Mouse (Mus musculus) kidney, postnatal 10 days (tissue): ENCODE measurements at regions not wholly inside any gene's neighbourhood (a gene's known extent, or its start where the extent isn't known, plus 50 kb on each side); places are given as distances from the start of the nearest gene placed in this dataset.

Experiments used
- DNase-seq: peaks from one replicate; pipeline ENCODE4 v3.0.0; 2021; ENCODE audit warnings: mixed read lengths

DNA sequence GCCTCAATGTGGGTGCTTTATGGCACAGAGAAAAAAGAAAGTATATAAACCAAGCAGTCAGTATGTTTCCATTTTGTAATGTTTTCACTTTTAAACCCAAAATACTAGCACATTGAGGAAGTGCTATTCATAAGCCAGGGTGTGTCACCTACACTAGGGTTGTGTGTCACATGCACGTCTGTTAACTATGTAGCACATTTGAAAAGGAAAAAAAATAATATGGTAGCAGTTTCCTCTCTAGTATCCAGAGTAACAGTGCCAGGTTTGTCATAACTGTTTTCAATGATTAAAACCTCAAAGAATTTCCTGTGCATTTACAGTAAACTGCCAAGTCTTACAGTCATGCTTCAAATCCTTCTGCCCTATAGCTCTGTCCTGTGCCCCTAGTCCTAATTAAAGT is 424.8 kb downstream of the Tmem161b start:
- DNase-seq: no peak

DNA sequence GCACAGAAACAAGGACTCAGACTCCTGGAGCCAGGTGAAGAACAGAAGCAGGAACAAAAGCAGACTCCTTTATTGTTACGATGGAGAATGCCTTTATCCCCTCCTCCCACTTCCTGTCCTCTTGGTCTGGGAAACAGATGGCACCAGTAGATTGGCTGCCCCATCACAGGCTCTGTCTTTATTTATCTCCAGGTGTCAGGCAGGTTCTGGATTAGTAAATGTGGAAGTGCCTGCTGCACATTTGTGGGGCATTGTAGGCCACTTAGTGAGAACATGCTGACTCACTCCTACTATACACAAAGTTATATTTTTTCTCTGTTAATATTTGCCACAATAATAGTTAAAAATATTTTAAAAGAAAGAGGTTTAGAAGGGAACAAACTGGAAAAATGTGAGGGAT is 426.0 kb downstream of the Tmem161b start:
- DNase-seq: no peak

DNA sequence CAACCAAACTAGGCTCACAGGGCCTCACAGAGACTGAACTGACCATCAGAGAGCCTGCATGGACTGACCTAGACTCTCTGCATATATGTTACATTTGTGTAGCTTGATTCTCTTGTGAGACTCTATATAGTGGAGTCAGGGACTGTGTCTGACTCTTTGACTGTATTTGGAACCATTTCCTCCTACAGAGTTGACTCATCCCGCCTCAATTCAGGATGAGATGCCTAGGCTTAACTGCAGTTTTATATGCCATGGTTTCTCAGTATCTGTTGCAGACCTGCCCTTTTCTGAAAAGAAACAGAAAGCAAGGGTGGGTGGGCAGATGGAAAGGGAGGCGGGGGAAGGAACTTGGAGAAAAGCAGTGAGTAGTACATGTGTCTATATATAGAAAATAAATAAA is 441.9 kb downstream of the Tmem161b start:
- DNase-seq: no peak

DNA sequence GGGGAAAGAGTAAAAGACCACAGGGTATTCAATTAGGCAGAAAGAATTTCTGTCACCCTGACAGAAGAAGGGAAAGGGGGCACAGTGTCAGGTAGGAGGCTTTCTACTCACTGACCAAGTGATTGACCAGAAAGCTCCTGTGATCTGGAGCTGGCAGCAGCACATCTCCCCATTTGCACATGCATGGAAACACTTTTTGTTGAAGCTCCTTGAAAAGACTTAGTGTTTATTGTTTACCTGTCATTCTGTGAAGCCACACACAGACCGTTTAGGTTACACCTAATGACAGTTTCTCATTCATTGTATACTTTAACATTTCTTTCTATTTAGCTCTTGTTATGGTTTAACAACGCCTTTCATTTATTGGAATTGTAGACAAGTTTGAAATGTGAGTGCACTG is 458.9 kb downstream of the Tmem161b start:
- DNase-seq: no peak

DNA sequence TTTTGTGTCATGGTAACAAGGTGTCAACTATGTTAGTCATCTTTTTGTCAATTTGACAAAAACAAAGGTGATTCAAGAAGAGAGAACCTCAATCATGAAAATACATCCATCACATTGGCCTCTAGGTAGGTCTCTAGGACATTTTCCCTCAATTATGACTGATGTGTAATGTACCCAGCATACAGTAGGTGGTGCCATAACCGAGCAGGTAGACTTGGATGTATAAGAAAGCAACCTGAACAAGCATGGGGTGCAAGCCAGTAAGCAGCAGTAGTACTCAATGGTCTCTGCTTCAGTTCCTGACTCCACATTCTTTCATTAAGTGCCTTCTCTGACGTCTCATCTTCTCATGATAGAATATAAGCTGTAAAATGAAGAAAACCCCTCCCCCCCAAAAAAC is 463.8 kb downstream of the Tmem161b start:
- no peak for DNase-seq

DNA sequence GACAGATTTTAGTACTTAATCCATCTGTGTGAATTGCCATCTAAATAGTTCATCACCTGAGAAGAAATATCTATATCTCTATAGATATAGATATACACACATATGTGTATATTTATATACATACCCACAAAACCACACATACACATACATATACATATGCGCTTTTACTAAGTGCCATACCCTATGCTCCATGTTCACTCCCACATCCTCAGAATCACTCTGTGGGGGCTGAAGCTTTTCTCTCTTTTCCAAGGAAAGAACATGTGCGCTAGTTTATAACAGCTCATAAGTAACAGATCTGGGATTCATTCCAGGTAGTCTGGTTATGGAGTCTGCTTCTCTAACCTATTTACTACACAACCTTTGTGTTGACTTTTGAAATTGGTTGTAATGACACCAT is 471.4 kb downstream of the Tmem161b start:
- no peak for DNase-seq

DNA sequence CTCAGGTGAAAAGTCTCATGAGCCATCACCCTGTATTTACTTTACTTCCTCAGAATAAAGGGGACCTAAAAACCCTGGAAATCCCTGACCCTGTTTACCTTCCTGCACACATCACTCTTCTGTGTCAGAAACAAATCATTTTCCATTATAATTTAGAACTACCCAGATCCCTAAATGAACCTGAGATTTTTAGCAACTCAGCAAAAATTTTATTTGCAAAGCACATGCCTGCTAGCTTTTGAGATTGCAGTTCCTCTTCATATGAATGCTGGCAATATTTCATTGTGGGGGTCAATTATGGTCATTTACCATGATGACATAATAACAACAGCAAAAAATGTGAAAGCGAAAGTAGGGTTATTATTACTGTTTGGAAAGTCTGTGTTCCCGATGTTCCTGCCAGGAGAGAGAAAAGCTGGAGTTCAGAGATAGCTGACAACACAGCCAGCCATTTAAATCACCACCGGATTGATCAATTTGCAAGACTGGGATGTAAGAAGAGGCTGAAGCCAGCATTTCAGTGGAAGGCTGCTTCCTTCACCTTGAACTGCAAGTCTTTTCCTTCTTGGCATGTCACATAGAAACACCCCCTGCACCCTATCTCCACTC is 476.5 kb downstream of the Tmem161b start:
- no peak for DNase-seq

DNA sequence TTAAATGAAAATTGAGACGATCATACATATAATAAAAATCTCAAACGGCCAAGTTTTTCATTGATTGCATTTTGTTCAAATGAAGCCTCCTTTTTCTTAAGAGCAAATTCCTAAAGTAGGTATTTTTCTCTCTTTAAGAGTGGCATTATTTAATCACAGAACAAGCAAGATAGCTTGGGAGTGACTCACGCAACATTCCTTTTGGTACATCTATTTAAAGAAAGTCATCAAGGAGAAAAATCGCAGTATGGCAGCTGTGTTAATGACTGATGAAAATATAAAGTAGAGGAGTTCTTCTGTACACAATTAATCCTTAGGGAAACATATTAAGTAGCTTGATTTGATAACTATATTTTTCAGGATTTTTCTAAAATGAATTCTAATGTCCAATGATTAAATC is 448.0 kb upstream of the Ccnh start:
- DNase-seq: no peak

DNA sequence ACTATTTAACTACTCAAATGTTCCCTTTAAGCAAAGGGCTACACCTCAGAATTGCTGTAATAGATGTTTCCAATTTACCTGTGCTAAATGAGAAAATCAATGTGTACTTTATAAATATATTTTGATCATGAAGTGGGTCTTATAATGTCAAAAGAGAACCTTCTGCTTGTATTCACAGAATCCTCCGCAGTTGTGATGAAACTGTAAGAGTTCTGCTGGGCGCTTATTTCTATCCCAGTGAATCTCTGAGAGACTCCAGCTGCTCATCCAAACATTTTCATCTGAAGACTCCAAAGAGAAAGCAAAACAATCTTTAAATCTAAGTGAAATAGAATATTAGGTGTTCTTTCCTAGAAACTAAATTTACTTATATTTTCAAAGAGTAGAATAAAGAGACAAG is 440.9 kb upstream of the Ccnh start:
- DNase-seq: no peak

DNA sequence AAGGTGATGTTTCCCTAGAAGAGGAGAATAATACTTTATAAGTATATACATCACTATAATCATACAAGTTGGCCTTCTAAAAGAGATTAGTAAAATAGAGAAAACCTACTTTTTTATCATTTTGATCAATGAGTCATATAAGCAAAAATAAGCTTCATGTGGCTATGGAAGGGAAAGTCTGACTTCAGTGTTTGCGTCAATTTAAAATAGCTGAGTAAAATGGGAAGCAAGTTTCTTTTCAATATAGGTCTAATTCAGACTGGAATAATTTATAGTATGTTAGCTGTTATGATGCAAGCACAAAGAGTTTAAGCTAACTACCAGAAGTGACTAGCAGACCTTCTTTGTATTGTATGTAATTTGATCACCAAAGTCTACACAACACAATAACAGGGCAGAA is 440.0 kb upstream of the Ccnh start:
- DNase-seq: no peak

DNA sequence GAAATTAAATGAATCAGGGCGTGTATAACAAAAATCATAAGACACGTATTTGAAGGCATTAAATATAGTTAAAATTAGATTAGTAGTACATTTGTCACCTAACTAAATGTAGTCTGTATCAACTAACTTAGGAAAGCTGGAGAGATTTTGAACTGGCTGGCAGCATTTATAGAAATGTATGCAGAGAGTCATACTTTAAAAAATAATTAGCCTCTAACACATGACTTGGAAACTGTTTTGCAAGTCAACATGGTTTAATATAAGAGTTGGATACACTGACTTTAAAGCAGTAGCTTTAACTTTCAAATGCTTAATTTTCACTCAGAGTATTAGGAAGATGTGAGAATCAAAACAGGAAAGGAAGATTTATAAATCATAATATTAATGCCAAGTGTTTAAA is 439.1 kb upstream of the Ccnh start:
- no peak for DNase-seq

DNA sequence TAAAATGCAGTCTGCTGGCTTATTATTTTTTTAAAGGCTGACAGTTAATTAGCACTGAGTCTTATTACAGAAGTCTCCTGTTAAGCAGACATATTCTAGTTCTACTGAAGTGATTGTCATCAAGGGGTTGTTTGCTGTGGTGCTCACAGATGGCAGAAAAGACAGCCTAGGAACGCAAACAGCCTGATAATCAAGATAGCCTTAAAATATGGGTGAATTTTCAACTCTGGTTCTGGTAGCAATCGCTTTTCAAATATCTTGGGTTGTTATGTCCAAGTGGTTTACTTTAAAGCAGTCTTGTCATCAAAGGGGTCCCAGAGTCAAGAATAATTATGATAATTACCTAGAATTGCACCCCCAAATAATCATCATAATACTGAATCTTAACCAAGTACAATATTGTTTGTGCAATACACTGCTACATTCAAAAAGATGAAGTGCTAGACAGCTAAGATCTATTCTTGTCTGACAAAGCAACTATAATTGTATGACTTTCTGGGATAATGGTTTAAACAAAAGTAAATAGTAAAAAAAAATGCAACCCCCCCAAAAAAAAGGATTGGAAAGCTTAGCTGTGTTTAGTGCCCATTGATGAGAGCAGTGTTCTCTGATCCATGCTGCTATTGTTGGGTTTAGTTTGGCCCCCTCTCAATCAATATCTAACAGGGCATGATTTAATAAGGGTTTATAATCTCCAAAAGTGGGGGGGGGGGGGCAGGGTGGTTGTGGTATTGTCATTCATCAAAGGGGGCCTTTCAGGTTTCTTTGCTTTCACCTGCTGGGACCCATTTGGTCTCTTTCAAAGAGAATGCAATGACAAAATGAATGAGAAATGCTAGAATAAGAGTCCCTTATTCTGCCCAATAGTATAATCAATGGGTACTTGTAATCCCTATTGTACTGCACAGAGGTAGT is 437.4 kb upstream of the Ccnh start:
- DNase-seq: no peak

DNA sequence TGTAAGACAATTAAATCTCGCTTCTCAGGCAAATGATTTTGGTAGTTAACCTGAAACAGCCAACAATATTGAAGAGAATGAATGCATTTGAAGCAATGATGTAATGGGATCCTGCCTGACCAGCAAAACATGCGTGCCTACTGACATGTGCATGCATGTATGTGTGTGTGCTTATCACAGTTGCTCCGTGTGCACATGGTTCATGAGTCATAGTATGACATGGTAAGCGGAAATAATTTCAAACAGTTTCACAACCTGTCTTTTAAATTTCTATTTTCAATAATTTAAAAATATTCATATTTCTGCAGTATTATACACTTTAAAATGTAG is 436.8 kb upstream of the Ccnh start:
- no peak for DNase-seq

DNA sequence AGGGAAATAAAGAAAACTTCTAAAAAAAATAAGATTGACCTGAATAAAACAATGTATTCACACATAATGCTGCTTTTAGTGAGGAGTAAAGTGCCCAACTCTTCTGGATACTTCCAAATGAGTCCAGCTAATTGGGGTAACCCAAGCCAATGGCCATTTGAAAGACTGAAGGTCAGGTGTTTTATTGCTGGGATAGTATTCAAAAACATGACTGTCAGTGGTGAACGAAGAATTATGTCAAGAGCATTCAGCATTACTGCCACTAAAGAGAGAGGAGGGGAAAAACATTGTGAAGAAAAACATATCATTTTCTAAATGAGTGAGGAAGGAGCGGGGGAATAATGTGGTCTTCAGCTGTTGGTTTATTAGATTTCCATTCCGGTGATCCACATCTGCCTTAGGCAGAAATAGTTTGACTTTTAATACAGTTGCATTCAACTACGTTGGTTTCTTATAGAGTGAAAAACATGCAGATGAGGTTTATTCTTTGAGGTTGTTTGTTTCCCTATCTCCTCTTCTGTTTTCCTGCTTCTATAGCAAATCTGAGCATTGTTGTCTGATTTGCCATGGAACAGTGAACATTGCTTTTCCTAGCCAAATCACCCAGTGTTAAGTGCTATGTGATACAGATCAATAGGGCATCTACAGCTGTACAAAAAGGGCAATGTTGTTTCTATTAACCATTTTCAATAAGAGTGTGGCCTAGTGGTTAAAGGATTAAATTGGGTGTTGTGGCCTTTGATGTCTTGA is 435.3 kb upstream of the Ccnh start:
- DNase-seq: no peak

DNA sequence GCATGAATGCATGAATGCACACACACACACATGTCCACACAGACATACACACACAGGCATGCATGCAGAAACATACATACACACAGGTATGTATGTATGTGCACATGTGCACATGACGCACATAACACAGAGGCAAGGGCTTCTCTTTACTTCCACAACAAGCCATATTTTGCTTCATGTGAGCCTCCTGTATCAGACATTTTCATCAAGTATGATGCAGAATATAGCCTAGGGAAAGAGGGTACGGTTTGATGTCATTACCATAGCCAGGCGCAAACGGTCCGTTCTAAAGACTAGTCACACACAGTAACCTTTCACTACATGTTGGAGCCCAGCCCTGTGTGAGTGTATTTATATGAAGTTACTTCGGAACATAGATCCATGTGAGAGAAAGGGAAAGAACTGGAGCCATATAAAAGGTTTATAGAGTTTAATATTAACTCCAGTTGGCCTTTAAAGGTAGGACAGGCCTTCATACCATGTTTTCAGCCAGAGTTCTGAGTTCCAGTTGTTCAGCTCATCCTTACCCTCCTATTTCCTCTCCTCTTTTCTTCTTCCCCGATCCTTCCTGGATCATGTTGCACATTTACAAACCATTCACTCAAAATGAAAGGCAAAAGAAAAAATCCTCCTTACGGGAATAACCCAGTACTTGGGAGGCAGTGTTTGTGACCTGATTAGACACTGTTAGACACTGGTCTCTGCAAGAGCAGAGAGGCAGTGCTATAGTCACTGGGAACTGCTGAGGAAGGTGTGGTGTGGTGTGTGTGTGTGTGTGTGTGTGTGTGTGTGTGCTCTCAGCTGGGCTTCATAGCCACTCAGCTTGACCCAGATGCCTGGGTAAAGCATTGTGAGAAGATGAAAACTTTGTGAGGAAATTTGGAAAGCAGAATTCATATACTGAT is 434.1 kb upstream of the Ccnh start:
- no peak for DNase-seq

DNA sequence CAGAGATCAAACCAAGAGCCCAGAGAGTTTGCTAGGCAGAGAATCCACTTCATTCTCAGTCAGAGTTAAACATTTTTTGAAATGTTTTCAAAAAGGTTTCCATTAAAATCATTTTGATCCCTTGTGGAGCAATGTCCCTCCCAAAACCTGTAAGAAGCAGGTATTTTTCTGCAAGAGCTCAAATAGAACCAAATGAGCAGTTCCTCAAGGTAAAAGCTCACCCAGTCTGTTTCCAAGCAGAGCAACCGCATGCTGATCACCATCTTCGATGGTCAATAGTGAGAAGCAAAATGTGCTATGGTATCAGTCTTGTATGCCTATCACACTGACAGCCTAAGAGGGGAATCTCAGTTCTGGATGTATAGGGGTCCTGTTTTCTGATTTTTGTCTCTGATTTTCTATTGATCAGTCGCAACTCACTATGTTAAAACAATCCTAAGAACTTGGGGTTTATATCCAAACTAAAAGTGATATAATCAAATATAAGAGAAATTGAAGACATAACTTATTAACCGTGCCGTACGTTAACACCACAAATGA is 432.3 kb upstream of the Ccnh start:
- DNase-seq: no peak

DNA sequence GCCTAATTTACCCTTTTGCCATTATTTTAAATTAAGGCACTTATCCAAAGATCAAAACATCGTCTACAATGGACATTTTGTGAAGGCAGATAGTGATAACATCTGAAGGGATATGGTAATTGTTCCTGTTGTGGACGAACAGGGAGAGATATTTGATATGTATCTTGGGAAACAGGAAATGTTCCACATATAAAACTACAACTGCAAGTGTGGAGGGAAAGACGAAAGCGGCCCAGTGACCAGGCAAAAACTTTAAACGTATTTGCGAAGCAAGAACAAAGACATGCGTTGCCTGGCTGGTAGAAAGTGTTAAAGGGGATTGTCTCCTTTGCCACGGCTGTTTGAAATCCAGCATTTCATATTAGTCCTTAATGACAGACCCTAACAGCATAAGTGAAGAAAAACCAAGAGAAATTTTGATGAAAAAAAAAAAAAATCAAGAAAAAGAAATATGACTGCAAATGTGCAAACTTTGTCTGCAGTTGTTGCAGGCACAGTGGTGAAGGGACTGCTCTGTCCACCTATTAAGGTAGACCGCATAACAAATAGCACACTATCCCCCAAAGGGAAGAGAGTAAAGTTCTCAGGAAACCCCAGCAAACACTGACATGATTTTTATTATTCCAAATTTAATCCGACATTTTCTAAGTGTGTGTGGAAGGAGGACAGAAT is 431.2 kb upstream of the Ccnh start:
- no peak for DNase-seq

DNA sequence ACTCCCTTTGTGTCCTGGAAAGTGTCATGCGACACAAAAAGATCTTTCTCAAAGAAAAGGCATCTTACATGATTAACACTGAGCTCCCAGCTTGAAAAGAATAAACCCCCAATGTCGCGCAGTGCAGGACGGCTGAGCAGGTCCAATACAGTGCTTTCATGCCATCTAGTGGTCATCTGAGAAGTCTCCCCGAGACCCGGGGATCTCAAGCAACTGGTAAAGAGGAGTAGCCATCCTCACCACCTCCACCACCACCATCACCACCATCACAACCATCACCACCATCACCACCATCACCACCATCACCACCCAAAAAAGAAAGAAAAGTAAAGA is 430.7 kb upstream of the Ccnh start:
- peak; percentile 64 for DNase-seq

DNA sequence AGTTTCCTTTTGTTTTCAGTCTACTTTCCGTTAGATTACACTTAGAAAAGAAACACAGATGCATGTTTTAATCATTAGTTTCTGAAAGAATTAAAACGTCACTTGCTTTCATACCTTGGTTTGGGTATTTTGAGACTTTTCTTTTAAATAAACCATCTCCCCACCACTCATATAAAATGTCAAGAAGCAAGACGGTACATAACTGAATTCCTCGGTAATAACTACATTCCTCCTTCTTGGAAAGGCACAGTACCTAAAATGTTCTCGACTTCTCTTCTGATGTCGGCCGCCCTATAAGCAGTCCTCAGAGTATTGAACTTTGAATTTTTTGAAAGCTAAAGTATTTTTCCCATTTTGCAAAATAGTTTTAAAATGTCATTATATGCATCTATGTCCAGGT is 430.1 kb upstream of the Ccnh start:
- no peak for DNase-seq

DNA sequence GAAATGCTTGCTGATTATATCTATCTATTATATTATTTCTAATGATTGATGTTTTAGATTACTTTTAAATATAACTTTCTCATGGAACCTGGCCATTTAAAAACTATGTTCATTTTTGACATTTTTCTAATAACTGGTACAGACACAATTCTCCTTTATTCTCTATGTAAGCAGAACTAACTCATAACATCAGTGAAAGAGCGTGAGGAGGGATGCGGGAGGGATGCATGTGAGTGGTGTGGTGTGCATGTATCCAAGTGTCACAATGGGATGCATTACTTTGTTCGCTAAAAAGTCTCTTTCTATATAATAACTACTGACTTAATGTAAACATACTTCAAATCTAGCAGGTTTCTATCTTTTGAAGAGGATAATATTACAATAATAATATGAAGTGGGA is 428.7 kb upstream of the Ccnh start:
- DNase-seq: no peak

DNA sequence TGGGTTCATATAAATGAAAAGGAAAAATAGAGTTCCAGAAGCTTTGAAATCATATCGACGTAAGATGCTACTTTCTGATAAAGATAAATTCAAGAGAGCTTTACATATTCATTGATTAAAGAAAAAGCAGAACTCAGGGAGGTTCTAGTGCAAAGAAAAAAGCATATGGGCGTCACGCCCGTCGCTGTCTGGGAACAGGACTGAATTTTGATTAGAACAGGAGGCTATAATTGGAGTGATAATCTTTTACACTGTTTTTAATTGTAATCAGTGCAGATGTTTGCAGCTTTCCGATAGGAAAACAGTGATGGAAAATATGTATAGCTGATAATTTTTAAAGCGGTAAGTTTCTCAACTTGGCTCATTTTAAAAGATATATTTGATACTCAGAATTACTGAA is 428.2 kb upstream of the Ccnh start:
- no peak for DNase-seq

DNA sequence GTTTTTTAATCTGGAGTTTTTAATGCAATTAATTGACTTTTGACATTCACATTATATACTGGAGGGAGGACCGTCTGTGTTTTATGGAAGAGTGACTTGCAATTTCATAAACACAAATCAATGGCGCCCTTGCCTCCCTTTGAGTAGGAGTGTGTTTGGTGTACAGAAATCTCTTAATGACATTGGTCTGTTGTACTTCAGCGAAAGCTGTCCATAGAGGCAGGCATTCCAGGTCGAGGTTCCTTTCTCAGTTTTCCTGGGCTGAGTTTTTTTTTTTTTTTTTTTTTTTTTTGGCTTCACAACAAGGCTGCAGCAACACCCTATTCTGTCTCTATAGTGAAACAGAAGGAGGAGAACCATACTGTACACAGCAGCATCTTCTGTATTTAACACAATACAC is 427.4 kb upstream of the Ccnh start:
- DNase-seq: no peak
